Mouse (Mus musculus) left cerebral cortex, postnatal 4 days (tissue): Measurements from ENCODE around the gene Dnajc5. TPM values are rescaled to one million over a fixed set of nuclear protein-coding genes. Genes with fewer than 3 reads are reported as not detected.

ENCODE experiments used
- DNase-seq: peaks from one replicate; pipeline ENCODE4 v3.0.0-alpha.2; 2022
- intact Hi-C: fragments of 180-260 bp; cut with DNase I; formaldehyde crosslinking; loops from one replicate; pipeline ENCODE4 v1.15.1; 2025
- total RNA-seq, 2 experiments: library from RNA; stranded (reverse); gene quantifications; 2 replicates each; pipeline ENCODE4 v1.2.3; 2021

Dnajc5 gene
- total RNA-seq, 2 experiments from 2014 or later = 288 to 305 TPM

DNA sequence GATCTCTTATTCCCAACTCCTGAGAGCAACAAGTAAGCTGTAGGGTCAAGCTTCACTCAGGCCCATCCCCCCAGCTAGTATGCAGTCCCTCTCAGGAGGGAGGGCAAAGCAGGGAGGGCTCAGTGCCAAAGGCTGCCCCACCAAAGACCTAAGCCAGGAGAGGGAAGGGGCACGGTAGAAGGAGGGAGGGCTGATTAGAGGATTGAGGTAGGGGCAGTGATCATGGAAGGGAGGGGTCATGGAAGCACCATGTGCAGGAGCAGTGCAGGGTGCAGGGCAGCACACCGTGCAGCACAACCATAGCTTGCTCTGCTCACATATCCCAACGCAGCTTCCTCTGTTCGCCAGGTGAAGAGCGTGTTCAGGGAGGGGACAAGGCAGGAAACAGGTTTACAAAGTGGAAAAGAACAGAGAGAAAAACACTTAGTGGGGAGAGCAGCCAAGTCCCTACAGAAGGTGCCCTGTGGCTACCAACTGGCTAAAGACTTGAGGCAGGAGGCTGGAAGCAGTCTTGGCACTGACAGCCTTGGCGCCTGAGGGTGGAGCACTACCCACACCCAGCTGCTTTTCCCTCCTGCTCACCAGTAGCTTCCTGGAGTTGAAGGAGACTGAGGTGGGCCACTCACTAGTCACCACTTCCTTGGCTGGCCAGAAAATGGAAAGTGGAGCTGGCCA lies 50.8 kb downstream of the Dnajc5 start:
- peak; percentile 55 for DNase-seq

DNA sequence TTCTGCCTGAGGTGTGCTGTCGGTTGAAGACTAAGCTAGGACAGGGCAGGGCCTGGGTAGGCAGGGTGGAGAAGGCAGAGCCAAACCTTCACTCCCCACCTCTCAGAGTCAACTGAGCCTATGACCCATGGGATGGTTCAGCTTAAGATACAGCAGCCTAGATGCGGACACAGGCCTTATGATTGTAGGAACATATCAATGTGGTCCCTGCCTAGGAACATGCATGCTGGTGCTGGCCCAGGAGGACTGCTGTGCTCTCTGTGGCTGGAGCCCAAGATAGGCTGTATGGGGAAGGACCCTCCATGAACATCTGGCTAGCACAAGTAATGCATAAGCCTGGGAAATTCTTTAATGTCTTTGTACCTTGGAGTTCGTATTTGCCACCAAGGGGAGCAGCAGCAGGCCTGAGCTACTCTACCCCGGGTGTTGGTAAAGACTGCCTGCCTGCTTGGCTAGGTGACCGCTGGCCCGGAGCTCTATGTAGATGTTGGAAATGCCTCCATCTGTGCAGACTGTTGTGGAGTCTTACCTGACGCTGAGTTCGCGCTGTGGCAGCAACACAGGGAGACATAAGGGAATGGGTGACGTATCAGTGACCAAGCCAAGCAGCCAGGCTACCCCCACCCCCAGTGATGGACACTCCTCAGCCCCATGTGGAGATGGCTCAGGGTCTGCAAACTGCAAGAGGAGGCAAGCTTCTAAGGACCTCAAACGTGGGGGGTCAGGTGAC lies 51.8 kb downstream of the Dnajc5 start:
- intact Hi-C loops = no loop called here
- no peak for DNase-seq

More for the DNA sequence above, 50.8 kb downstream of the Dnajc5 start:
- intact Hi-C loops = no loop called here

DNA sequence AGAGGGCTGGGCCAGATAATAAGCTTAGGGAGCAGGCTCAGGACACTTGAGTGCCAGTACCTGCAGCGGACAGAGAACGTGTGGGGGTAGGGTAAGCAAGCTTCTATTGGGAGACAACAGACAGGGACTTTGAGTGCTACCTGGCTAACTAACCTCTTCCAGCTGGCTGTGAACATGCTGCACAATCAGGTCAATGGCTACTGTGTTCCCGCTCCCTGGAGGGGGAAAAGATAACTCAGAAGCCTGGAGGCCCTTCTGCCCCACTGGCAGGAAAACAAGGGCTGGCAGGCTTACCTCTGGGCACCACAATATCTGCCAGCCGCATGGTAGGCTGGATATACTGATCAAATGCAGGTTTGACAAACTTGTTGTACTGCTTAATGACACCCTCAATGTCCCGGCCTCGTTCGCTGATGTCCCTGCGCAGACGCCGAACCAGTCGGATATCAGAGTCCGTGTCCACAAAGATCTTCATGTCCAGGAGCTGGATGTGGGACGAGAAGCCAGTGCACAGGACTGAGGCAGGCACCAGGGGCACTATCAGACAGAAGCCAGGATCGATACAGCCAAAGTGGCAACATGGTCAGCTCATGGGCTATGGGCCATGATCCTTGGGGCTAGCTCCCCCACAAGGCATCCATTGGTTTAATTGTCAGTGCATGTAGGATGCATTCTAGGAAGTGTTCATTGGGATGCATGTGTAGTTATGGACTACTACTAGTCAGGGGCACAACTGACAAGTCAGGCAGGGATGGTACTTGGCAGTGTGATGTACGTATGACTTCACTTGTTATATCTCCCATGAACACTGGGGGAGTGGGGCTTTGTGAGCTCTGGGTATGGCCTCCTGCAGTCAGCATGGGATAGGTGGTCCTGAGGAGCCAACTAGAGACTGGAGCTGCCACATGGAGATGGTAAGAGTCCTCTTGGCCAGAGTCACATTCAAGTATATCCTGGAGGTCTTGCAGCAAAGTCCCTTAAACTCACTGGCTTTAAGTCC lies 52.9 kb downstream of the Dnajc5 start:
- intact Hi-C loops = no loop called here
- no peak for DNase-seq

DNA sequence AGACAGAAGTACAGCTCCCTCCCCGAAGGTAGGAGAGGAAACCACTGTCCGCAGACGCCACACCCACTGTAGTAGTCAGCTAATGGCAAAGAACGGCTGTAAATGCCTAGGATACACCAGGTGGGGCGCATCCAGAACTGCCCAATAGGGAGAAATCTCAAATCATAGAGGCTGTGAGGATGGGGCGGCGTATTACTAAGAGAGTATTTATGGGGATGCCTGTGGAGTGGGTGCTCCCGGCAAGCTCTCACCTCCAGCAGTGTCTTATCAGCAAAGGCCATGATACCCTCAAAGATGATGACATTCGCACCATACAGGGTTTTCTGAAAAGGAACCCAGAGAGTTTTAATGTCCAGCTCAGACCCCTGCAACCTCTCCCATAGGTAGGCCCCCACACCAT lies 53.7 kb downstream of the Dnajc5 start:
- DNase-seq = no peak
- intact Hi-C loops = no loop called here

DNA sequence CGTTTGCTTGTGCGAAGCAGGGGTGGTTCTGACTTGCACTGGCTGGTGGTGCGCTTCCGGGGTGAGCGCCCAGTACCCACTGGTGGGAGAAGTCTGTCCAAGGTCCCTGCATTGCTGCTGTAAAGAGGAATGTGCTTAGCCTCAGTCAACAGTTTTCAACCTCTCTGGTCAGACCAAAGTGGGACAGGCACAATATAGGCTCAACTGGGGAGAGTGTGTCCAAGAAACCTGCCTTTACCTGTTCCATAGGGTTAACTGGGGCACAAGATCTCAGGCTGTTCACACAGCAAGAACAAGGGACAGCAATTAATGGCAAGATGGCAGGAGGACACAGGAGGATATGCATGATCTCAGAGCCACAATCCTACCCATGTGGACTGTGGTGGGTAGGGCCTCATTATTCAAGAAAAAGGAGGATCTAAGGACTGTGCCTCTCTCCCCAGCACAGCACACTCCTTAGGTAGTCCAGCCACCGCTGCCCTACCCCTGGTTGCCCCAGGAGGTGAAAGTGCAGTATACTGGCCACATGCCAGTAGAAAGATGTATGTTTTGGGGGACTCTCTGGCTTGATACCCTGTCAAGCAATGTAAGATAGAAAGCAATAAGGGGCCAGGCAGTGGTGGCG lies 54.7 kb downstream of the Dnajc5 start:
- intact Hi-C loops = no loop called here
- DNase-seq = no peak

DNA sequence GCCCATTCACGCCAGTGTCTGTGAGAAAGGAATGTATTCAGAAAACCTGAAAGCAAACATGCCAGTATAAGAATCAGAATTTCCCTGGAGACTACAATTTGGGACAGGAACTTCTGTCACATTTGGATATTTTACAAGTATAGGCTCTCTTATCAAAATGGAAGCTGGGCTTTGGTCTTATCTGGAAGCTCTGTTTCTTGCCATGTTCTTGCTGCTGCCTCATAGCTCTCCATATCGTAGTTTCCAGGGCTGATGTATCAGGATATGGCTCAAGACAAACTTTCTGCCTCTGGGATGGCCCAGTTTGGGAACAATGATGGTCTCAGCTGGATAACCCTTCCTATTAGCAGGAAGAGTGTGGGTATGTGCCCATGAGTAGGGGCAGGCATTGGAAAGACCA lies 56.3 kb downstream of the Dnajc5 start:
- DNase-seq = no peak
- intact Hi-C loops = no loop called here

DNA sequence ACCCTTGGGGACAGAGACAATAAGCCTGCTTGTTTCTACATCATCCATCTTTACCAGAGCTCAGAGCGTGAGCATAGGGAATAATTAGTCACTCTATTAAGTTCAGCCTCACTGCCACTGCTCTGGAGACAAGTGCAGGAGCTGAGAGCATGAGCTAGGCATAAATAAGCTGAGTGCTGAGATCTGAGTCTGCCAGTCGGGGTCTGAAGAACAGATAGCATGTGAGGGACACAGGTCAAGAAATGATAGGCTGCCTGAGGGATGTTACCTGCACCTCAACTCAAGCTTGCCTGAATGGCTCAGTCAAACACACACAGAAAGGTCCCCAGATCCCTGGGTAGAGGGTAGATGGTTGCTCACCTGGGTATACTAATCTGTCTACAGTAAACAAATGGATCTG lies 56.8 kb downstream of the Dnajc5 start:
- intact Hi-C loops = no loop called here
- no peak for DNase-seq

DNA sequence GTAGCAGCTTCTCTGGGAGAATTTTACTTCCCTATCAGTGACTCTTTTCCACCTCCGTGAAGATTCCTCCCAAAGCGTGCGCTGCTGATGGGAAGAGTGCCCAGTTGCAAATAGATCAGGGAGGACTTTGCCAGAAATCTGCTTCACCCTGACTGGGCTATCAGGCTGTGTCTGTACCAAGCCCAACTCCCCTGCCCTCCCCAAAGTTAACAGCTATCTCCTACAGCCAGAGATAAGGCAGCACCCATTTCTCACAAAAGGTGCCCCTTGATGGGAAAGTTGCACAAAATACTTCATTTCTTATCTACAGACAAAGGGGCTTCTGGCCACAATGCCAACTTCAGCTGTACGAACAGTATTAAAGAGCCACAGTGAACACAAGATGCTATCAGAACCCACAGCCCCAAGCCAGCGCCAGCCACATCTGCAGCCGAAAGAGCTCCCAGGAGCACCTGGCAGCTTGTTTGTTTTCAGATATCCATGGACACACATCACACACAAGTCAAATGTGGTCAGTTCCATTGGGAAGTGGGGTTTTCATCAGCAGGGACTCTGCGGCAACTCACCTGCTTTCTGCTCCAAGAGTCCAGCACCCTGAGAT lies 57.8 kb downstream of the Dnajc5 start:
- intact Hi-C loops = no loop called here
- DNase-seq = no peak

DNA sequence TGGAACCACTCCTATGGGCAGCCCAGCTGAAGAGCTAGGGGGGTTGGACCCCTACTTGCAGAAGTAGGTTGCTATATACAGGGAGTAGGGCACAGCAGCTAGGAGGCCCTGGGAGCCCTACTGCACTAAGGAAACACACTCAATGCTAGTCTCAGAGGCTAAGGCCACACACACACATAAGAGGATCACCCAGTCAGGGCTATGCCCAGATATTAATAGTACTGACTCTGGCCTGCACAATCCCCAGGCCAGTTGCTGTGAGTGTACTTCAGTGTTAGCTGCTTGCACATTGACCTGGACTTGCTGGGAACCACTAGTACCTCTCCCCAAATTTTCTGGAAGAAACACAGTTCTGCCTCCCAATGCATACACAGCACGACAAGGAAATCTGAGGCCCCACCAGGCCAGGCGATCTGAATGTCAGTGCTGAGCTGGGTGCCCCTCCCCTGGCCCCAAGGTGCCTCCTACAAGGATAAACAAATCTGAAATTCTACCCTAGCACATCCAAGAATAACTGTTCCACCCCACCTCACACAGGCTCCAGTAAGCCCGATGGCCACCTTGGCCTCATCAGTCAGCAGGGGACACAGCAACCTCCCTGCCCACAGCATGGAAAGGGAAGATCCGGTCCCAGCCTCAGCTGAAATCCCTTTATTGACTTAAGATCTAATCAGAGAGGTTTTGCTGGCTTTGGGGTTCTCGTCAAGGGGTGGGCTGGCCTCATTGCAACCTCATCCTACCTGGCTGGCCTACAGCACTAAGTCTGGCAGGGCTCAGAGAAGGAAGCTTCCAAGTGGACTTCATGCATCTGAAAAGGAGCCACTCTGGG lies 58.7 kb downstream of the Dnajc5 start:
- DNase-seq = no peak
- intact Hi-C loops = no loop called here

DNA sequence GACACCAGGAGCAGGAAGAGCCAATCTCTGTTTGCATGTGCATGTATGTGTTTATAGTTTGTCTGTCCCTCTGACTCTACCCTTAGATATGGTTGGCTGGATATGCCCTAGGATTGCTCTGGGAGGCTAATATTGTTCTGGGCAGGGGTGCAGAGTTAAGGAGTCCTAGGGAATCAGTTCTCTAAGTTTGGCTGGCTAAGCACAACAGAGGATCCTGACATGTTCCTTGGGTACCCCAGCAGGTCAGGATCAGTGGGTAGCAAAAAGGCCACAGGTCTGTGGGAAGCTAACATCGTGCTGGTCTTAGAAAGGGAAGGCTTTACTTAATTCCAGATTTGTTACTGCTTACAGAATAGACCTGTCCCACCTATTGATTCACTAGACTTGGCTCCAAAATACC lies 59.4 kb downstream of the Dnajc5 start:
- intact Hi-C loops = loop anchor here (10.0 kb wide), 1 partner anchor 185 kb away; no protein-coding TSS in a partner anchor
- no peak for DNase-seq

DNA sequence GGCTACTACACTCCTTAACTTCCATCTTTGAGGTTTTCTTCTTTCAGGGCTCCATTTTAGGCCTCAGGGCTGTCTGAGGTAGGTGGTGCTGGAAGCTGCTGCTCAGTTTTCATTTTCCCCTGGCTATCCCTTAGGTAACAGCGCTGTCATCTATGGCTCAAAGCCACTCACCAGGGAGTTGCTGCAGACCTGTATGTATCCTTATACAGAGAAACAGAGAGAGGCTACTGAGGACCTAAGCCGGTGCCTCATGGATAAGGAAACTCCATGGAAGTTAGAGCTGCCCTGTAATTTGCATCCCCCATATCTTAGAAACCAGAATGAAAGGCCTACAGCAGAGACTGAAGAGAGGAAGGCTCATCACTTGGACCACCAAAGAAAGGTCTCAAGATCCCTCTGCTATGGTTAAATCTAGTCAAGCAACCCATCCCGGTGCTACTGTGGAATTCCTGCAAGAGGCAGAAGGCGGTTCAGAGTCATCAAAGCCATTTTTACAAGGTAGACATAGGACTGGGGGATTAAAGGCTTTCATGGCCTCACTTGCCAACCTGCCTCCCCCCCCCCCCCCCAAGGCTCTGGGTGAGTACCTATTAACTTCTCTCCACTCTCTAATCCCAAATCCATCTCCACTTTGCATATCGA lies 60.0 kb downstream of the Dnajc5 start:
- no peak for DNase-seq
- intact Hi-C loops = loop anchor here (10.0 kb wide), 1 partner anchor 185 kb away; no protein-coding TSS in a partner anchor

DNA sequence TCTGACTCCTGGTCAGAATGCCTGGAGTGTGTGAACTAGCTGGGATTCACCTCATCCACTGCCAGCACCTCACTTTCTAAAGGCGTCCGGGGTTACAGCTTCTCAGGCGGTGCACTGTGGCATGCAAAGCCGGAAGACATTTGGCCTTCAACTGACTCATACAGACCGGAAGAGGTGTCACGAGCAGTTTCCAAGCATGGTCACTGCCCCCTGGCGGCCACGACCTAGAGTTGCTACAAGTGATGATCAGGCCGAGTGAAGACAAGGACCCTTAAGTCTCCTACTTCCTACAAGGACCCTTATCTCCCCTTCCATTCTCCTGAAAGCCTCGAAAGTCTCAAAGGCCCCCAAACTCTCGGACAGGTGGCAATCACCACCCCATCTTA lies 60.7 kb downstream of the Dnajc5 start:
- DNase-seq = peak; percentile 81
- intact Hi-C loops = loop anchor here (10.0 kb wide), 1 partner anchor 186 kb away; no protein-coding TSS in a partner anchor

DNA sequence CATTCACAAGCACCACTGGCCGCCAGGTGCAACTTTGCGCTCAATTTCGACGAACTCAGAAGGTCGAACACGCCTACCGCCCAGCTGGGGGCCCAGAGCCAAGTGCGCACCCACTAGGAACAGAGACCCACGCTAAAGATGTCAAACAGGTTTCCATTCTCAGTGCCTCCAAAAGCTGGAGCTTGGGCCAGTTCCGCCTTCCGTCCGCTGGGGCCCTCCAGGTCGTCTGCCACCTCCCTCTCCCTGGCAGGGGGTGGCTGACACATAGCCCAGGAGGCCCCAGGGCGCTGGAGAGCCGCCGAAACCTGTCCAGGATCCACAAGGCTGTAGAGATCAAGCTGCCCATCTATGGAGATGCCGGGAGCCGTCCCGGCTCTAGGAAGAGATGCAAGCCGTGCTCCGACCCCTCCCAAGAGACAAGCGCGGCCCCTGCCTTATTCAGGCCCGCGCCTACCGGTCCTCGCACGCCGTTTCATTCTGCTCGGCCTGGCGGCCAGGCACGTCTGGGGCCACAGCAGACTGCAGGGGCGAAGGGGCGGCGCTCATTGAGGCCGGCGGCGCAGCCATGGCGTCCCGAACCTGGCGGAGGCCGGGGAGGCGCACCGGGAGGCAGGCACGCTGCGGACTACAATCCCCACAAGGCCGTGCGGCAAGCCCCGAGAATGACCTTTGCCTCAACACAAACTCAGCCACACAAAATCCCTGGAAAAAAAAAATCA lies 61.3 kb downstream of the Dnajc5 start:
- intact Hi-C loops = loop anchor here (10.0 kb wide), 1 partner anchor 187 kb away; no protein-coding TSS in a partner anchor
- DNase-seq = peak; percentile 81

DNA sequence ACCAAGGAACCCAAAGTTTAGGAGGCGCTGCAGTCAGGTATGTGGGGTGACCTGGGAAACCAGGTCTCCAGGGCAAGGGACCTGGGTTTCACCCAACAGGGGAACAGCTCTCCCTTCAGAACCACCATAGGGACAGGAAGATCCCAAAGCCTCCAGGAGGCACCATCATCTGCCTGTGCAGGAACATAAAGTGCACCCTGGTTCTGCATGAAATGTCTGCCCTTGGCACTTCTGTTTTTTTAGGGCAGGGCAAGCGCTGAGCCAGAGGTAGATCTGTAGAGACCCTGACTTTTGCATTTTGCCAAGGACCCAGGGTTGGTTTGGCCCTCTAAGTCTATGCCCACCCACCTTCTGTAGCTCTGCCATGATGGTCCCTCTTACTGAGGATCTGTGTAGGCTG lies 62.1 kb downstream of the Dnajc5 start:
- DNase-seq = no peak
- intact Hi-C loops = loop anchor here (10.0 kb wide), 1 partner anchor 188 kb away; no protein-coding TSS in a partner anchor

DNA sequence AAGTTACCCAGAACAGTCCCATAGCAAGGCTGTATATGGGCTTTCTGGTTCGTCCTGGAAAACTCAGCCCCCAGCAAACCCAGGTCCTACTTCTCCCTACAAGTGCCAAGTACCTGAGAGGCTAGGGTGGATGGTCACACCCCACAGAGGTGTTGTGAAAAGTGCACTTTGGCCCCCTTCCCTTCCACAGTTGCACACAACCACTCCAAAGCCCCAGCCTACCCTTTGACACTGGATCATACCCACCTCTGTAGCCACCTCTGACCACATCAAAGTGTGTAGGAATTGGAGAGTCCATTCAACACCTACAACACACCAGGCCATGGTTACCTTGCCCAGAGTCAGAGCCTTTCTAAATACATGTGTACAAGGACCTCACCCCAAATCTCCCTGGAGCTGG lies 62.7 kb downstream of the Dnajc5 start:
- intact Hi-C loops = loop anchor here (10.0 kb wide), 1 partner anchor 188 kb away; no protein-coding TSS in a partner anchor
- no peak for DNase-seq

DNA sequence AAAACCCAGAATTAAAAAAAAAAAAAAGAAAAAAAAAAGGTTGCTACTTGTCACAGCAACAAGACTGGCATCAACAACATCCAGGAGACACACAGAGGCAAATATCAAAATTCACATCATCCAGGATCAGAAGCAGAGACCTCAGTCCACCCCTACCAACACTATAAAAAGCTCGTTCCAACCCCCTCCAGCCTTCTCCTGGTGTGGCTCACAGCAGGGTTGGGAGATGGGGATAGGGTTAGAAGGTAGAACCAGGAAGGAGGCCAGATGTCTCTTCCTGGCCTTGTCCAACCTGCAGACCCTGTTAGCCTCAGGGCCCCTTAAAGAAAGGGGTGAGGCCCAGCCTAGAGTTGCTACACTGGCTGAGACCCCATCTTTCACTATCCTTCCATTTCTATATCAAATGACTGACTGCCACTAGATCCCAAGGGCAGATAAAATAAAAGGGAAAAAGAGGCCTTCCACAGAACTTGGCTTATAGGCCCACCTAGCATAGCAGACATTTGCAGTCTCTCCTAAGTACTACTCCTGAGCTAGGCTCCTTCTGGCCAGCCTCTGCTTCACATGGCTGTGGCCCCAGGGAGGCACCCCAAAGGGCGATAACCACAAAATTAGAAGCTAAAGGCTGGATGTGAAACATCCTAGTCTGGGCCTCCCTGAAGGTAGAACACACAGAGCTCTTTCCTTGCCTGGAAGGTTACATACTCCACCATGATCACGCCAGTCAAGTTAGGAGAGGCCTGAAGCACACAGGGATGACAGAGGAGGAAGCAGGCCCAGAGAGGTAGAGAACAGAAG lies 63.4 kb downstream of the Dnajc5 start:
- no peak for DNase-seq
- intact Hi-C loops = loop anchor here (10.0 kb wide), 1 partner anchor 189 kb away; no protein-coding TSS in a partner anchor

DNA sequence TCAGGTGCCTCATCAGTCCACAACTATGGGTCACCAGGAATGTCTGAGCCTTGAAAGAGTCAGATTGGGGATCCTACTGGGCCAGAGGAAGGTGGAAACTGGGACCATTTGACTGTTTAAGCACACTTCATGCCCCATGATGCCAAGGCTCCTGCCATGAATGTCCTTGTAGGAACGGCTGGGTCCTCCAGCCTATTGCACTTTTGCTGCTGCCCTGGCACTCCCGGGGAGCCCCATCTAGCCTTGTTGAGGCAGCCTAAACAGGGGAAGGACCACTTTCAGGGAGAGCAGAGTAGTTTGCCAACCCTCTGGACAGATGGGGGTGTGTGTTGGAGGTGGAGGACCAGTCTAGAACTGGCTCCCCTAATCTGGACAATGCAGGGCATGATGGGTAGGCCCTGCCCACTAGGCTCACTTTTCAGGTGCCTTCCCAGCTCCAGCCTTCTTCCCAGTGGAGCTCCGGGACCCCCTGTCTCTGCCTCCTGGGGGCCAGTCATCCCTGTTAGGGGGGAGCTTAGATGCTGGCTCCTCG lies 64.2 kb downstream of the Dnajc5 start, which contains the start of gene Uckl1:
Uckl1 (minus strand) TSS at position 482 of the 532 bp plus-strand sequence.
- intact Hi-C loops = loop anchor here (10.0 kb wide), 1 partner anchor 190 kb away; no protein-coding TSS in a partner anchor
- DNase-seq = no peak
